Mouse (Mus musculus) intestine, embryonic 14.5 days (tissue): ENCODE results near the gene Ugt1a2. TPM values are rescaled to one million over a fixed set of nuclear protein-coding genes. Genes with fewer than 3 reads are reported as not detected.

Experiments
- ATAC-seq: fragments of 200-750 bp; cut with Nextera tagmentation; replicated peaks from 2 replicates; pipeline ENCODE4 v1.8.0; 2017; ENCODE audit warnings: low read depth, moderate number of reproducible peaks, moderate TSS enrichment, moderate library complexity; ENCODE audit not compliant: low FRiP score, low TSS enrichment
- DNase-seq: peaks from one replicate; pipeline ENCODE4 v3.0.0-alpha.2; 2018; ENCODE audit warnings: low spot score
- H3K27ac ChIP-seq: fragments of 300-500 bp; sonication (generic); 2 replicates; pipeline ENCODE4 v1.5.1; 2014; ENCODE audit warnings: low read depth, mild to moderate bottlenecking, control low read depth
- H3K27me3 ChIP-seq: fragments of 300-500 bp; sonication (generic); replicated peaks from 2 replicates; pipeline ENCODE4 v1.6.1; 2014; ENCODE audit warnings: low read length, control low read depth; ENCODE audit not compliant: control insufficient read depth, insufficient read depth
- H3K36me3 ChIP-seq: fragments of 300-500 bp; sonication (generic); 2 replicates; pipeline ENCODE4 v1.6.1; 2014; ENCODE audit warnings: low read length, control low read depth; ENCODE audit not compliant: control insufficient read depth, insufficient read depth
- H3K4me1 ChIP-seq: fragments of 300-500 bp; sonication (generic); replicated peaks from 2 replicates; pipeline ENCODE4 v1.6.1; 2014; ENCODE audit warnings: low read length, control low read depth, mixed read lengths; ENCODE audit not compliant: control insufficient read depth, insufficient read depth
- H3K4me2 ChIP-seq: fragments of 300-500 bp; sonication (generic); 2 replicates; pipeline ENCODE4 v1.6.1; 2014; ENCODE audit warnings: low read length
- H3K4me3 ChIP-seq: fragments of 300-500 bp; sonication (generic); 2 replicates; pipeline ENCODE4 v1.5.1; 2014; ENCODE audit warnings: low read depth, low read length, control low read depth, mixed read lengths
- H3K9ac ChIP-seq: fragments of 300-500 bp; sonication (generic); 2 replicates; pipeline ENCODE4 v1.6.1; 2014; ENCODE audit warnings: mild to moderate bottlenecking, low read length
- H3K9me3 ChIP-seq: fragments of 300-500 bp; sonication (generic); 2 replicates; pipeline ENCODE4 v1.6.1; 2016; ENCODE audit warnings: low read length, control low read depth; ENCODE audit not compliant: control insufficient read depth
- WGBS: fragments of 180-500 bp; shearing (Covaris S2); extraction: QIAGEN DNeasy Blood & Tissue Kit; methylation state at CpG from one replicate; pipeline ENCODE4 v1.1.7; 2014; 5-methylcytosine and 5-hydroxymethylcytosine counted together
- polyA plus RNA-seq: library from polyadenylated mRNA; unstranded; fragments of >200 nt; fragmentation: Nextera tagmentation; extraction: Ambion mirVana; gene quantifications from 2 replicates; pipeline ENCODE4 v1.2.1, GENCODE M21; 2014

Ugt1a2 gene
- polyA plus RNA-seq, 1 experiment from 2014 or later: 0.16 TPM

DNA sequence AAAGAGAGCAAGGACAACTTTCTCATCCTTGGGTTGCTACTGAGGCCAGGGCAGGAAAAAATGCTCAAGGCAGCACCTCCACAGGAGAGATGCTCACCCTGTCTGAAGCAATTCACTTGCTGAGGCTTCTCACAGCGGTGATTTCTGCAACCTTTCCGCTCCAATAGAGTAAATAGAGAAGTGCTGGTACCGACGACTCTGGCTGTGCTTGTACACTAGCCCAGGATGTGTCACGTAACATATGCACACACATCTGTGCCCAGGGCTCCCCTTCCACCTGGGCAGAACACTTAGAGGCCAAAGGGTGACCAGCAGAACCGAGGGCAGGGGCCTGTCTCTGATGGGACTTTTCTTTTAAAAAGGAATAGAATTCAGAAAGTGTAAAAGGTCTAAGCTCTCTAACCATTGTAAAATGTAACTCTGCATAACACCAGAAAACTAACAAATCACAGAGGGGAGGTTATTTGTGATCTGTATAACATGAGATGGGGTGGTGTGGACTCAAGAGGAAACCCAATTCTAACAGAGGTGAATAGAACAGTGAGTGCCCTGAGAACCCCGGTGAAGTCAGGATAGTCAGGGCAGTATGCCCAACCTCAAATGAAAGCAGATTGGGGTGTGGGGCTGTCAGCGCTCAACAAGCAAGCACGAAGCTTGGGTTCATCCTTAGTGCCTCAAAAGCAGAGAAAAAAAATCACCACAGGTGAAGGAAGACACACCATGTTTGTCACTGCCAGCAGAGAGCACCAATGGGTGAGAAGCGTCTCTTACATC is 60.4 kb downstream of the Ugt1a2 start:
- no peak for ATAC-seq
- no peaks in the 10 kb centered on the region for H3K27me3 ChIP-seq
- 83% methylated on average over 10 of the region's 10 CpGs for WGBS

GRCm38 (mm10) chr1:88261706-88262105 is 61.3 kb downstream of the Ugt1a2 start:
- no peak for ATAC-seq

More for the DNA sequence above, 60.4 kb downstream of the Ugt1a2 start:
- Histone ChIP-seq H3K4me3 (no peak overlapping the region), H3K4me1 (no peaks in the 10 kb centered on the region; the same call in 1 of the 2 replicates), H3K36me3 (peaks cover 65% of the 10 kb centered on the region), H3K4me2 (no peak overlapping the region), H3K9me3 (peaks cover 15% of the 10 kb centered on the region), H3K9ac (no peak overlapping the region), H3K27ac (no peak overlapping the region)
- no peak for DNase-seq

DNA sequence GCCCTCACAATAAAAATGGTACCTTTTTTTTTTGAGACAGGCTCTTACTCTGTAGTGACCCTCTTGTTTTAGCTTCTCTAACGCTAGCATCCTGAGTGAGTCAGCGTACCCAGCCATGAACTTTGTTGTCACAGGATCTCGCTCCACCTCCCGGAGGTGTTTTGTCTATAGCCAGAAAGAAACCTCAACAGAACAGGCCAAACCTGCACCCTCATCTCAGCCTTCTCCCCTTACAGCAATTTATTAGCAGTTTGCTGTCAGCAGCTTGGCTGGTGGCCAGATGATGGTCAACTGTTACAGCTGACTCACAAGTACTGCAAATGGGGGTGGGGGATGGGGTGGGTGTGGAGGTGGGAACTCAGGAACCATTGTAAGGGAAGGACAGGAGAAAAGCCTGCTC is 61.9 kb downstream of the Ugt1a2 start:
- no peak overlapping the region for H3K27ac ChIP-seq
- peak; percentile 3; the same call in 1 of the 2 replicates for ATAC-seq
- H3K9me3 ChIP-seq: peaks cover 2% of the 10 kb centered on the region

More at GRCm38 (mm10) chr1:88261706-88262105, 61.3 kb downstream of the Ugt1a2 start:
- DNase-seq: no peak
- no peak overlapping the region for H3K4me2 ChIP-seq
- peaks cover 74% of the 10 kb centered on the region for H3K36me3 ChIP-seq
- 84% methylated on average over 7 of the region's 7 CpGs for WGBS
- H3K4me1 ChIP-seq: no peaks in the 10 kb centered on the region; the same call in 1 of the 2 replicates
- H3K9ac ChIP-seq: no peak overlapping the region
- H3K27ac ChIP-seq: no peak overlapping the region
- H3K9me3 ChIP-seq: peaks cover 6% of the 10 kb centered on the region
- no peak overlapping the region for H3K4me3 ChIP-seq
- H3K27me3 ChIP-seq: no peaks in the 10 kb centered on the region

DNA sequence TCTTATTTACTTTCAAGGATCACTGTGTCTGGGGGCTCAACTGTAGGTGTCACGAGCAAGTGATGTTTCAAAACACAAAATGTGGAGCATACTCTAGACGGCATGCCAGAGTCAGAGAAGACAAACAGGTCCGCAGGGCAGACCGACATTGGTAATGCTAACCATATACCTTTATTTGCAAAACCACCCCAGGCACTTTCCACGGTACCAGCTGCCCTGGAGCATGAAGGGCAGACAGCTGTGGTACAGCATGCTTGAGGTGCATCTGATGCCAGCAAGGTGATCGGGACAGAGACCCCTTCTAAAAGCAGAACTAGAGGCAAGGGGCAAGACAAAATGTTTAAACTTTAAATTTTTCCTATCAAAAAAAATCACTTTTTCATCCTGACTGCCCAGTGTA is 62.6 kb downstream of the Ugt1a2 start:
- Histone ChIP-seq H3K4me1 (no peaks in the 10 kb centered on the region; the same call in 1 of the 2 replicates), H3K36me3 (peaks cover 86% of the 10 kb centered on the region), H3K4me2 (no peak overlapping the region), H3K4me3 (no peak overlapping the region), H3K27me3 (no peaks in the 10 kb centered on the region), H3K27ac (no peak overlapping the region), H3K9ac (no peak overlapping the region), H3K9me3 (no peaks in the 10 kb centered on the region)
- DNase-seq: no peak
- ATAC-seq: no peak
- 72% methylated on average over 6 of the region's 6 CpGs for WGBS

More for the DNA sequence above, 61.9 kb downstream of the Ugt1a2 start:
- H3K4me1 ChIP-seq: no peaks in the 10 kb centered on the region; the same call in 1 of the 2 replicates
- 70% methylated on average over 4 of the region's 4 CpGs for WGBS
- no peaks in the 10 kb centered on the region for H3K27me3 ChIP-seq
- no peak overlapping the region for H3K4me2 ChIP-seq
- peaks cover 79% of the 10 kb centered on the region for H3K36me3 ChIP-seq
- peak; percentile 86 for DNase-seq
- H3K9ac ChIP-seq: no peak overlapping the region
- H3K4me3 ChIP-seq: no peak overlapping the region

DNA sequence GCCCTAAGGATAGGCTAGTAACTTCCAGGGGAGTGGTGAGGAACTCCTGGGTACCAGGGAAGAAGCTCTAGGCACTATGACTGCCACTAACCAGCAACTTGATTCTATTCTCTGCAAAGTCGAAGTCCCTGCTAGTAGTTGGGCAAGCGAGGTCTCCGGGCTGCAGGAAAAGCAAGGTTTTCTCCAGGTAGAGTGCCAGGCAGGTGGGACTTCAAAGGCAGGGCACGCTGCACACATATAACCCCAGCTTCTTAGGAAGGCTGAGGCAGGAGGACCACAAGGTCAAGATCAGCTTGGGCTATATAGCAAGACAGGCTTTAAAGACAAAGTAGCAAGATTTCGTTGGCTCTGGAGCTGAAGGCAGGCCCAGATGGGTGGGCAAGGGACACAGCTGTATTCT is 63.4 kb downstream of the Ugt1a2 start:
- Histone ChIP-seq H3K27me3 (no peaks in the 10 kb centered on the region), H3K9me3 (no peaks in the 10 kb centered on the region), H3K36me3 (peaks cover 94% of the 10 kb centered on the region), H3K27ac (no peak overlapping the region), H3K4me1 (no peaks in the 10 kb centered on the region; the same call in 1 of the 2 replicates), H3K4me3 (no peak overlapping the region), H3K9ac (no peak overlapping the region), H3K4me2 (no peak overlapping the region)
- ATAC-seq (no peak), DNase-seq (no peak)
- WGBS: 90% methylated on average over 5 of the region's 5 CpGs

DNA sequence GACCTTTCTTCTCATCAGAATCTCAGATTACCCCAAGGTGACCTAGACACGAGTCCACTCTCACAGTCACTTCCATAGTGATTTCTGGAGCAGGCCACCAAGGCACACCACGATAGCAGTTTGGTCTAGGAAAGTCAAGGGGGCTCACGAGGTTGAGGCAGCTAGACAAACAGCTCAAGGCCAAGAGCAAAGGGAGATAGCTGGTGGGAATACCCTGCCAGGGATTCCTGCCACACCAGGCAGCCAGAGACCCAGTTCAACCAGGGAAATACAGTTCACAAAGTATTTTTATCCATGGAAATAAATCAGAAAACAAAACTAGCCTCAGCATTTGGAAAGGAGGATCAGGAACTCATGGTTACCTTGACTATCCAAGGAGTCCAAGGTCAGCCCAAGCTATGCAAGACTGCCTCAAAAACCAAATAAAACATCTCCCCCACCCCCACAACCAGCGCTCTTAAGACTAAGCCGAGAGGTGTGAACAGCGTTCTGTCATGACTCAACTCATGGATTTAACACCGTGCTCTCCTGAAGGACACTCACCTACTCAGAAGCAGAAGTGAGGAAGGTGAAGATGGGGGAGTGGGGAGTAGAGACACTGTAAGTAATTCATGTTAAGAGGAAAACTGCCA is 64.0 kb downstream of the Ugt1a2 start:
- no peak overlapping the region for H3K4me2 ChIP-seq
- no peak overlapping the region for H3K4me3 ChIP-seq
- no peaks in the 10 kb centered on the region for H3K27me3 ChIP-seq
- no peak for DNase-seq
- no peak overlapping the region for H3K9ac ChIP-seq
- 87% methylated on average over 7 of the region's 7 CpGs for WGBS
- no peak for ATAC-seq
- H3K4me1 ChIP-seq: no peaks in the 10 kb centered on the region; the same call in 1 of the 2 replicates
- no peaks in the 10 kb centered on the region for H3K9me3 ChIP-seq
- H3K27ac ChIP-seq: no peak overlapping the region
- peaks cover 100% of the 10 kb centered on the region for H3K36me3 ChIP-seq

GRCm38 (mm10) chr1:88264869-88265240 is 64.5 kb downstream of the Ugt1a2 start:
- no peak overlapping the region for H3K27ac ChIP-seq
- WGBS: 79% methylated on average over 4 of the region's 4 CpGs
- no peaks in the 10 kb centered on the region for H3K27me3 ChIP-seq
- DNase-seq (no peak), ATAC-seq (no peak)
- H3K4me3 ChIP-seq: no peak overlapping the region
- H3K4me1 ChIP-seq: no peaks in the 10 kb centered on the region; the same call in 1 of the 2 replicates
- H3K36me3 ChIP-seq: peaks cover 100% of the 10 kb centered on the region
- H3K9ac ChIP-seq: no peak overlapping the region
- H3K9me3 ChIP-seq: no peaks in the 10 kb centered on the region
- no peak overlapping the region for H3K4me2 ChIP-seq

DNA sequence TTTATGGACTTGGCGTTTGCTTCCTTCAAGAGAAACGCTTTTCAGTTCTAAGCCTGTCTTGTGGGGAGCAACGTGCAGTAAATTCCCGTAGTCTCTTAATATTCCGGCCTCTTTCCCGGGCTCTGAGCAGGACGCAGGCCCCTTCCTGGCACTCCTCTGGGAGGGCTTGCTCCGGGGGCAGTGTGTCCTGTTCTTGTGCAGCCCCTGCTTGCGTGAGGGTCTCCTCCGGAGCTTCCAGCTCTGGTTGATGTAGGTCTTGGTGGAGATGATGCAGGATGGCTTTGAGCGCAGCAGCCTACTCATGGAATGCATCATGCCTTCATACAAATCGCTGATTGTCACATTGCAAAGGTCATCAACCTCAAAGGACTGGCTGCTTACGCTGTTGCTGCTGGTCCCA is 65.7 kb downstream of the Ugt1a2 start:
- DNase-seq (no peak), ATAC-seq (no peak)
- Histone ChIP-seq H3K27ac (no peak overlapping the region), H3K4me1 (no peaks in the 10 kb centered on the region; the same call in 1 of the 2 replicates), H3K4me2 (no peak overlapping the region), H3K36me3 (peaks cover 91% of the 10 kb centered on the region), H3K27me3 (no peaks in the 10 kb centered on the region), H3K4me3 (no peak overlapping the region), H3K9ac (no peak overlapping the region), H3K9me3 (no peaks in the 10 kb centered on the region)
- 91% methylated on average over 13 of the region's 13 CpGs for WGBS
